Mouse (Mus musculus) heart, embryonic 10.5 days (tissue): ENCODE data around the gene Scn8a. TPM values are rescaled to one million over a fixed set of nuclear protein-coding genes. Genes with fewer than 3 reads are reported as not detected.

Source experiments
- DNase-seq: peaks from one replicate; pipeline ENCODE4 v3.0.0-alpha.2; 2017; ENCODE audit warnings: low spot score
- H3K27ac ChIP-seq: fragments of 300-500 bp; sonication (generic); 2 replicates; pipeline ENCODE4 v1.5.1; 2016; ENCODE audit warnings: mild to moderate bottlenecking
- H3K27me3 ChIP-seq: fragments of 300-500 bp; sonication (generic); 2 replicates; pipeline ENCODE4 v1.6.1; 2016; ENCODE audit warnings: mild to moderate bottlenecking; ENCODE audit not compliant: poor library complexity, insufficient read depth, severe bottlenecking
- H3K36me3 ChIP-seq: fragments of 300-500 bp; sonication (generic); 2 replicates; pipeline ENCODE4 v1.6.1; 2016; ENCODE audit warnings: mild to moderate bottlenecking, moderate library complexity
- H3K4me1 ChIP-seq: fragments of 300-500 bp; sonication (generic); 2 replicates; pipeline ENCODE4 v1.6.1; 2016; ENCODE audit warnings: mild to moderate bottlenecking
- H3K4me3 ChIP-seq: fragments of 300-500 bp; sonication (generic); 2 replicates; pipeline ENCODE4 v1.5.1; 2016; ENCODE audit warnings: mild to moderate bottlenecking, moderate library complexity
- H3K9me3 ChIP-seq: fragments of 300-500 bp; sonication (generic); 2 replicates; pipeline ENCODE4 v1.6.1; 2016; ENCODE audit warnings: mild to moderate bottlenecking, moderate library complexity
- WGBS: fragments of 180-500 bp; shearing (Covaris S2); methylation state at CpG from one replicate; pipeline ENCODE4 v1.1.7; 2016; 5-methylcytosine and 5-hydroxymethylcytosine counted together
- polyA plus RNA-seq: library from polyadenylated mRNA; unstranded; fragments of >200 nt; fragmentation: Nextera tagmentation; extraction: Ambion mirVana; gene quantifications from 2 replicates; pipeline ENCODE4 v1.2.1, GENCODE M21; 2016

Gene Scn8a
- polyA plus RNA-seq, 1 experiment from 2014 or later: 2.0 TPM

DNA sequence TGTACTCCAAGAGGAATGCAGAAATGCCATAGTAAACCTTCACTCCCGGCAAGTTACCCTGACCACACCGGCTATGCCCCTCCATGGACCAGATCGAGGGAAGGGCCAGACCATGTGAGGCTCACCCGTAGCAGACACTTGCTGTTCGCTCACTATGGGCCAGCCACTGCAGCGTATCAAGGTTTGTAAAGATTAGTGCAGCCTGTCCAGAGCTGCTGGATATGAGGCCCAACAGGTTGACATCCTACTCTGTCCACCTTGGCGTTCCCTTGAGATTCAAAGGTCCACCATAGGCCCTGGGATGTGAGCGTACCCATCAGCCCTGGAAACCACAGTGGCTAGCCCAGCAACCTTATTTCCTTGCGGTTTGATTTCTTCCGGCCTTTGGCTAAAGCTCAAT lies 184.9 kb downstream of the Scn8a start:
- Histone ChIP-seq H3K36me3 (peaks cover 13% of the 10 kb centered on the region), H3K4me1 (peaks cover 21% of the 10 kb centered on the region), H3K4me3 (no peak overlapping the region), H3K27ac (no peak overlapping the region), H3K27me3 (peaks cover 83% of the 10 kb centered on the region), H3K9me3 (no peaks in the 10 kb centered on the region)
- DNase-seq: no peak
- 75% methylated on average over 10 of the region's 10 CpGs for WGBS

DNA sequence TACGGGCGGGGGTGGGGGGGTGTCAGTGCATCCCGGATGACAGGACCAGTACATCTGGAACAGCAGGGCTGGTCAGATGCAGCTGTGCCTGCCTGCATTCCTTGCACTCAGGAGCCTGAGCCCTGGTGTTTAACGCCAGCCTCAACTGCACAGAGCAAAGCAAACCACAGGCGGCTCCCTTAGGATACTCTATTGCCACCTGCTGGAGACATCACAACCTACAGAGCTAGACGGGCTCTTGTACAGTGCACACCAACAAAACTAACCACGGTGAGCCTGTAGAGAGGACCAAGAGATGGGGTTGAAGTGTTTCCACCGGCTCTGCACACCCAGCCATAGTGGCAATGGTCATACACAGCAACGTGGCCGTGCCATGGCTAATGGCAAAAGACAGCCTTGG lies 186.6 kb downstream of the Scn8a start:
- Histone ChIP-seq H3K27ac (no peak overlapping the region), H3K4me3 (no peak overlapping the region), H3K36me3 (peaks cover 13% of the 10 kb centered on the region), H3K9me3 (no peaks in the 10 kb centered on the region), H3K27me3 (peaks cover 66% of the 10 kb centered on the region), H3K4me1 (peaks cover 32% of the 10 kb centered on the region)
- no peak for DNase-seq
- WGBS: 46% methylated on average over 10 of the region's 10 CpGs

GRCm38 (mm10) chr15:101059570-101060279 lies 190.1 kb downstream of the Scn8a start:
- H3K4me1 ChIP-seq: peaks cover 23% of the 10 kb centered on the region
- no peaks in the 10 kb centered on the region for H3K36me3 ChIP-seq
- no peaks in the 10 kb centered on the region for H3K9me3 ChIP-seq
- H3K27ac ChIP-seq: peak overlapping the region; percentile 19; the same call in 1 of the 2 replicates
- H3K4me3 ChIP-seq: no peak overlapping the region
- WGBS: 50% methylated on average over 9 of the region's 9 CpGs
- H3K27me3 ChIP-seq: peaks cover 31% of the 10 kb centered on the region
- DNase-seq: no peak

DNA sequence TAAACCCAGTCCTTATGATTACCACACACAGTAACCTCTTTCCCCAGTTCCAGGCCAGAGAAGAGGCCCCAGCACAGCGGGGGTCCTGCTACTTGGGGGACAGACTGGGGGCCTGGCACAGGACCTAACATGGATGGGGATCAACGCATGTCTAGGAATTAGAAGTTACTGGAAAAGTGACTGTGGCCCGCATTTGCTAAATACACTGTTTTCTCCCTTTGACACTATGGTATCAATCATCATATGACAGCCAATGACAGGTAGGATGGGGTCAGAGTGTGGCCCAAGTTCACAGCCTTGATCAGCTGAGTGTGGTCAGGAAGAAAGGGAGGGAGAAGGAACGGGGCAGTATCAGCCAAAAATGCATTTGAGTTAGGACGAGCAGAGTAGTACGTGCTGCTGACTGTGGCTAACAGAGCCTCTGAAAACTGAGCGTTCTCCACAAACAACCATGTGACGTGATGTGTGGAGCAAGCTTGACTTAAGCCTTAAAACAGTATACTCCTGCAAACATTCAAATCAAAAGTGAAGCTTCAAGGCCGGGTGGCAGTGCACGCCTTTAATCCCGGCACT lies 190.7 kb downstream of the Scn8a start:
- no peak for DNase-seq
- Histone ChIP-seq H3K4me3 (no peak overlapping the region), H3K4me1 (peaks cover 30% of the 10 kb centered on the region), H3K9me3 (no peaks in the 10 kb centered on the region), H3K27ac (no peak overlapping the region), H3K36me3 (no peaks in the 10 kb centered on the region), H3K27me3 (peaks cover 25% of the 10 kb centered on the region)
- WGBS: 67% methylated on average over 11 of the region's 11 CpGs

GRCm38 (mm10) chr15:101065069-101065468 lies 195.4 kb downstream of the Scn8a start:
- DNase-seq: no peak
- Histone ChIP-seq H3K4me1 (peaks cover 65% of the 10 kb centered on the region), H3K27me3 (no peaks in the 10 kb centered on the region), H3K27ac (peak overlapping the region; percentile 69), H3K9me3 (no peaks in the 10 kb centered on the region), H3K4me3 (no peak overlapping the region), H3K36me3 (no peaks in the 10 kb centered on the region)
- 26% methylated on average over 6 of the region's 6 CpGs for WGBS

- WGBS: 13% methylated on average over 6 of the region's 6 CpGs
- no peaks in the 10 kb centered on the region for H3K27me3 ChIP-seq
- DNase-seq: no peak
- H3K9me3 ChIP-seq: no peaks in the 10 kb centered on the region
- H3K4me3 ChIP-seq: no peak overlapping the region
- peak overlapping the region; percentile 43; the same call in 1 of the 2 replicates for H3K27ac ChIP-seq
- no peaks in the 10 kb centered on the region for H3K36me3 ChIP-seq
- peaks cover 72% of the 10 kb centered on the region for H3K4me1 ChIP-seq
Measured at GRCm38 (mm10) chr15:101066364-101066847, 196.7 kb downstream of the Scn8a start.

DNA sequence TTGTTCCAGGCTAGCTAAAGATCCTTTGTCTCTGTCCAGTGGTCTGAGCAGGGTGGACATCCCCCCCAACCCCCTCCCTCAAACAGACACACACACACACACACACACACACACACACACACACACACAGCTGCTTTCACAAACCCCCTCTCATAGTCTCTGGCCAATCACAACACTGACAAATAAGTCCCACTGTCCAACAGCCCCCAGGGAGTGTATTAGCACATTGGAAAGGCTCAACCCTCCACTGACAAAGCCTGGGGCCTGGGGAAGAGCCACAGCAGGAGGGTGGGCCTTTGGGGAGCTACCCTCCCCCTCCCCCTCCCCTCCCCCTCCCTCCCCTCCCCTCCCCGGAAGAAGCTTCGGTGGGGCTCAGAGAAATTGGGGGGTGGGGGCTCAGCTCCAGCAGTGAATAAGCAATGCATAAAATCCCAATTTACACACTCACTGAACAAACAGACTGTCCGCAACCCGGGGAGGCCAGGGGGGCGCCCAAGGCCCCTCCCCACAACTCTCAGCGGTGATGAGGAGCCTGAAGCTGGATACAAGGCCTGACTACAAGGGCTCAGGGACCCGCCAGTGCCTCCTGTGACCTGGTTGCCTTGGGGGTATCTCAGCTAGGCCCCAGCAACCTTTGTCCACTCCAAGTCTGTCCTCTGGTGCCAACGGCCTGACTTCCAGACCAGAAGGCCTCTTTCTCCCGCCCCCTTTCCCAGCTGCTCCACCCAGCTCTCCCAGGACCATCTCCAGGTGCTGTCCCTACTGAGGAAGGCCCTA lies 197.4 kb downstream of the Scn8a start:
- H3K27me3 ChIP-seq: no peaks in the 10 kb centered on the region
- H3K4me1 ChIP-seq: peaks cover 73% of the 10 kb centered on the region
- WGBS: 28% methylated on average over 6 of the region's 9 CpGs
- no peak for DNase-seq
- H3K27ac ChIP-seq: peak overlapping the region; percentile 43
- no peaks in the 10 kb centered on the region for H3K9me3 ChIP-seq
- H3K36me3 ChIP-seq: no peaks in the 10 kb centered on the region
- H3K4me3 ChIP-seq: no peak overlapping the region

DNA sequence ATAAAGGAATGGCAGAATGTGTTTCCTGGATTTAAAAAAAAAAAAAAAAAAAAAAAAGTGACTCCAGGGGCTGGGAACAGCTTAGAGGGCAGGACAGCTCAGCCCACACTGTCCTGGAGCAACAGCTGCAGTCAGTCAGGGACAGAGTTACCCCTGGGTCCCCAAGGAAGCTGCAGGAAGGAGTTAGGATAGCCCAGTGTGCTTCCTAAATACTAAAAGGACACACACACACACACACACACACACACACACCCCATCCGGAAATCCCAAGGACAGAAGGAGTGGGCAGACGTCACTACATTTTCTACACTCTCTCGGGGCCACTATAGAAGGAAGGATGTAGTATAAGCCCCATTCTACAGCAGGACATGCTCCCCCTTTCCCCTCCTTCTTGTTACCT lies 198.4 kb downstream of the Scn8a start:
- no peaks in the 10 kb centered on the region for H3K36me3 ChIP-seq

GRCm38 (mm10) chr15:101068671-101069070 lies 199.0 kb downstream of the Scn8a start:
- no peaks in the 10 kb centered on the region for H3K36me3 ChIP-seq
- 66% methylated on average over 4 of the region's 4 CpGs for WGBS
- DNase-seq: no peak
- H3K27me3 ChIP-seq: no peaks in the 10 kb centered on the region
- no peak overlapping the region for H3K4me3 ChIP-seq
- H3K4me1 ChIP-seq: peaks cover 85% of the 10 kb centered on the region
- H3K9me3 ChIP-seq: no peaks in the 10 kb centered on the region
- 0 out of 2 replicates have a peak overlapping the region, but pooled peaks have one; percentile 38 for H3K27ac ChIP-seq

More for the DNA sequence above, 198.4 kb downstream of the Scn8a start:
- 63% methylated on average over 3 of the region's 3 CpGs for WGBS
- DNase-seq: no peak
- Histone ChIP-seq H3K4me1 (peaks cover 81% of the 10 kb centered on the region), H3K27me3 (no peaks in the 10 kb centered on the region), H3K4me3 (no peak overlapping the region), H3K27ac (0 out of 2 replicates have a peak overlapping the region, but pooled peaks have one; percentile 38), H3K9me3 (no peaks in the 10 kb centered on the region)

DNA sequence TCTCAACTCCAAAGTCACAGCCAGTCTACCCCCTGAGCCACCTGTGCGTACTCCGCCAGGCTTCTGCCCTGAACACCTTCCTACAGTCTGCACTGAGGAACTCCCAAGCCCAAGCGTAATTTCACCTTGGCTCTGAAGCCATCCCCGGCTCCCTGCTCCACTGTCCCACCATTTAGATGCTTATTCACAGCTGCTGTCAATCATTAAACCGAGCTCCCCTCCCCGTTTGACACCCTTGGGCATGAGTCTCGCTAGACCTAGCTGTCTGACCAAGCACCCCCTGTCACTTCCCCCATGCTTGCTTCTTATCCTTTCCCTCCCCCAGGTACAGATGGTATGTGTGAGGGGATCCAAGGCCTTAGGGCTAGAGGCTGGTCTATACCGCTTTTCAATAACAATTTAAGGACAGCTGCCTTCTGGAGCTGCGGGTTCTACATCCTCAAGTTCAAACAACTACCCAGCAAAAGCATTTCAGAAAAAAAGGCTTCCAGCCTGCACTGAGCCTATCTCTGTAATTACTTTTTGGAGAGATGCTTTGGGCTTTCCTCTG lies 200.1 kb downstream of the Scn8a start:
- H3K4me3 ChIP-seq: no peak overlapping the region
- no peaks in the 10 kb centered on the region for H3K36me3 ChIP-seq
- no peaks in the 10 kb centered on the region for H3K27me3 ChIP-seq
- H3K4me1 ChIP-seq: peaks cover 86% of the 10 kb centered on the region
- no peak overlapping the region for H3K27ac ChIP-seq
- WGBS: 57% methylated on average over 9 of the region's 9 CpGs
- no peak for DNase-seq
- no peaks in the 10 kb centered on the region for H3K9me3 ChIP-seq

- no peak for DNase-seq
- Histone ChIP-seq H3K27me3 (no peaks in the 10 kb centered on the region; the same call in 1 of the 2 replicates), H3K27ac (peak overlapping the region; percentile 52), H3K4me3 (no peak overlapping the region), H3K4me1 (peaks cover 79% of the 10 kb centered on the region), H3K36me3 (no peaks in the 10 kb centered on the region), H3K9me3 (no peaks in the 10 kb centered on the region)
- WGBS: 10% methylated on average over 5 of the region's 5 CpGs
Measured at GRCm38 (mm10) chr15:101070762-101071161, 201.1 kb downstream of the Scn8a start.

GRCm38 (mm10) chr15:101072736-101073135 lies 203.1 kb downstream of the Scn8a start:
- Histone ChIP-seq H3K4me1 (peaks cover 80% of the 10 kb centered on the region), H3K4me3 (no peak overlapping the region), H3K36me3 (no peaks in the 10 kb centered on the region), H3K27ac (no peak overlapping the region), H3K9me3 (no peaks in the 10 kb centered on the region), H3K27me3 (peaks cover 7% of the 10 kb centered on the region)
- DNase-seq: no peak
- WGBS: 46% methylated on average over 2 of the region's 2 CpGs
